Mouse (Mus musculus) 3T3-L1 (cell line): Measurements from ENCODE around the gene Tmcc3.

Experiments
- DNase-seq: peaks from one replicate; pipeline ENCODE4 v3.0.0-alpha.2; 2015; ENCODE audit warnings: low read depth, low spot score

Tmcc3 gene

GRCm38 (mm10) chr10:94549511-94550232 is 237.9 kb downstream of the Tmcc3 start:
- peak; percentile 38 for DNase-seq

- peak; percentile 47 for DNase-seq
Observed at GRCm38 (mm10) chr10:94550649-94551048, 238.9 kb downstream of the Tmcc3 start.

- peak; percentile 33 for DNase-seq
Observed at GRCm38 (mm10) chr10:94551065-94551464, 239.3 kb downstream of the Tmcc3 start.

GRCm38 (mm10) chr10:94551511-94551910 is 239.8 kb downstream of the Tmcc3 start:
- DNase-seq, result no peak

GRCm38 (mm10) chr10:94551924-94552523 is 240.3 kb downstream of the Tmcc3 start:
- DNase-seq, result no peak

- DNase-seq, result peak; percentile 32
Observed at GRCm38 (mm10) chr10:94555394-94555793, 243.6 kb downstream of the Tmcc3 start.

- DNase-seq, result peak; percentile 39
Observed at GRCm38 (mm10) chr10:94557428-94558149, 245.8 kb downstream of the Tmcc3 start.

GRCm38 (mm10) chr10:94558826-94559225 is 247.1 kb downstream of the Tmcc3 start:
- DNase-seq, result no peak

- DNase-seq, result no peak
Observed at GRCm38 (mm10) chr10:94561351-94561750, 249.6 kb downstream of the Tmcc3 start.

- DNase-seq, result peak; percentile 35
Observed at GRCm38 (mm10) chr10:94562188-94562587, 250.4 kb downstream of the Tmcc3 start.

GRCm38 (mm10) chr10:94562991-94563390 is 251.2 kb downstream of the Tmcc3 start:
- DNase-seq, result no peak

- no peak for DNase-seq
Observed at GRCm38 (mm10) chr10:94565410-94566221, 253.9 kb downstream of the Tmcc3 start.

GRCm38 (mm10) chr10:94566222-94566868 is 254.6 kb downstream of the Tmcc3 start:
- no peak for DNase-seq

GRCm38 (mm10) chr10:94567251-94567650 is 255.5 kb downstream of the Tmcc3 start:
- no peak for DNase-seq

GRCm38 (mm10) chr10:94567915-94568314 is 256.2 kb downstream of the Tmcc3 start:
- DNase-seq, result no peak

GRCm38 (mm10) chr10:94568867-94569266 is 257.1 kb downstream of the Tmcc3 start:
- no peak for DNase-seq

GRCm38 (mm10) chr10:94569731-94570130 is 258.0 kb downstream of the Tmcc3 start:
- DNase-seq, result no peak

GRCm38 (mm10) chr10:94571927-94572620 is 260.3 kb downstream of the Tmcc3 start:
- DNase-seq, result peak; percentile 37

- no peak for DNase-seq
Observed at GRCm38 (mm10) chr10:94572772-94573171, 261.0 kb downstream of the Tmcc3 start.

- peak; percentile 51 for DNase-seq
Observed at GRCm38 (mm10) chr10:94574451-94575333, 262.9 kb downstream of the Tmcc3 start.
